Mouse (Mus musculus): Measurements from ENCODE around the gene Lpo. TPM values are rescaled to one million over a fixed set of nuclear protein-coding genes. Genes with fewer than 3 reads are reported as not detected.

Gene Lpo
- polyA plus RNA-seq (2017; shearing (Covaris generic)) = not detected

GRCm38 (mm10) chr11:87828239-87828900 lies at the start of gene Lpo:
TSS of gene Lpo (minus strand) at chr11:87828289.

GRCm38 (mm10) chr11:87875436-87875835 lies 47.3 kb upstream of the Lpo start, which contains the start of gene Epx:
TSS of gene Epx (minus strand) at chr11:87875536.

DNA sequence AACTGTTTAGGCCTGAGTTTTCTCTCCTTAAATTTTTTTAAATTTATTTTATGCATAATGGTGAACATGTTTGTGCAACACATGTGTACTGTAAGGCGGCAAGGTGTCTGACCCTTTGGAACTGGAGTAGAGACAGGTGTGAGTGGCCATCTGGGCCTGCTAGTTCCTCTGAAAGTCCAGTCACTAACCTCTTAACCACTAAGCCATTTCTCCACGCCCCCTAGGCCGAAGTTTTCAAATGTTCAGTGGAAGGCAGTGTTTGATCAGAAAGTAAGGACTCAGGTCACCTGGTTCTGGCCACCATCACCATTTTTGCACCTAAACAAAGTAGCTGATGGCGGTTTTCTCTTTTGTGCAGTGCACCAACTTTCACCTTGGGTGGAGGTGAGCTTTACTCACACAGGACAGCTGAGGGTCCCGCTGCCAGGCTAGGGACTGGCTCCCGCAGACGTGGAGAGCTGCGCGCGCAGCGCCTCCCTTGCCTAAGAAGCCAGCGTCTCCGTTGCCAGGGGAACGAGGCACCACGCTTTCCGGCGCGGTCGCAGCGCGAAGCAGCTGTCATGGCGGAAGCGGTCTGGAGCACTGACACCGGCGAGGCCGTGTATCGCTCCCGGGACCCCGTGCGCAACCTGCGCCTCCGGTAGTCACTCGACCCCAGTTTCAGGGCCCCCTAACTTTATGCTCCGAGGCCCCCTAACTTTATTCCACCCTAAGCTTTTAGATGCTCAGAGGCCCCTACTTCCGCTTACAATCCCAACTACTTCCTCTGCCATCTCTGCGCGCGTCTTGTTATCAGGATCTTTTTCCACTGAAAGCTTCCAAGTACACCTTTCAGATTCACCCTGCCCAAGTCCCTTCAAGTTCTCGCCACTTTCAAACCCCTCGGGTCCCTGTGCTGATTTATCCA lies 24.9 kb upstream of the Lpo start, which contains the start of gene Mks1:
Gene Mks1 (plus strand): TSS at position 526 of the 907 bp plus-strand sequence.

GRCm38 (mm10) chr11:87793460-87793859 lies 34.6 kb downstream of the Lpo start, which contains the start of gene Mpo:
TSS of gene Mpo (plus strand) at chr11:87793581.

DNA sequence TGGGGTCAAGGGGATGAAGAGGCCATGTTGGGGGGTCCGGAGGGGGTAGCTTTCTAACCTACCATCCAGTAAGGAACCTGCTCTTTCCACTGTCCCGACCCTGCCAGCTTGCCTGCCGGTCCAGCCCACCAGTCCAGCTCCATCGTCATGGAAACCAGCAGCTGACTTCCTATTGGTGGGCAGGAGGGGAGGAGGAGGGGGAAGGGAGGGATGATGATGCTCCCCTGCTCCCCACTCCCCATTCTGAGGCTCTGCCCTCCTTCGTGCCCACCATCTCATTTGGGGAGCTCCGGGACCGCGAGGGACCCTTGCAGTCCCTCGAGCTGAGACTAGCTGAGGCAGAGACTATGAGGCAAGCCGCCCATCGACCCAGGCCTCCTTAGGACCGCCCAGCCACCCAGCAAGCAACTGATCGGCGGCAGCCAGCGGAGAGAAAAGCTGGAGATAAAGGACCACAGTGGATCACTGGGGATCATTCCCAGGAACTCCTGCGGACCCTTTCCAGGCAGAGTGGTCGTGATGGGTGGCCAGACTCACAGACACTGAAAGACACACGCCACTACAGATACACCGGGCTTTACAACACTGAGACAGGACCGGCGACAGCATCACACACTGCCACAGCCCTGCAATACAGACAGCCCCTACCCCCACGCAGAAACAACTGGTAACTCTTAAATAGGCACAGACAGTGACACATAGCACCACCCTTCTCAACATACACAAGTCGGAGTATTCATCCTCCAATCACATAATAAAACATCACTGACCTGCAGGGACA lies 67.6 kb downstream of the Lpo start, which contains the start of gene Tspoap1:
Gene Tspoap1 (plus strand): TSS at position 241 of the 781 bp plus-strand sequence.

Other genes with a start within 250 kb of the Lpo start
- 28.4 TPM for gene Mtmr4, start 236.1 kb downstream of the Lpo start, polyA plus RNA-seq (2017; shearing (Covaris generic))
- 0.08 TPM for gene Hsf5, start 211.1 kb downstream of the Lpo start, polyA plus RNA-seq (2017; shearing (Covaris generic))
- 23.6 TPM for gene Rnf43, start 165.6 kb downstream of the Lpo start, polyA plus RNA-seq (2017; shearing (Covaris generic))
- 389 TPM for gene Supt4a, start 90.7 kb downstream of the Lpo start, polyA plus RNA-seq (2017; shearing (Covaris generic))
- 6.9 TPM for gene Tspoap1, start 67.7 kb downstream of the Lpo start, polyA plus RNA-seq (2017; shearing (Covaris generic))
- gene Mpo, start 34.7 kb downstream of the Lpo start, polyA plus RNA-seq (2017; shearing (Covaris generic)) = 0.35 TPM
- 15.3 TPM for gene Mks1, start 24.9 kb upstream of the Lpo start, polyA plus RNA-seq (2017; shearing (Covaris generic))
- not detected for gene Epx, start 47.2 kb upstream of the Lpo start, polyA plus RNA-seq (2017; shearing (Covaris generic))
- not detected for gene Olfr462, start 64.0 kb upstream of the Lpo start, polyA plus RNA-seq (2017; shearing (Covaris generic))
- not detected for gene Olfr463, start 69.1 kb upstream of the Lpo start, polyA plus RNA-seq (2017; shearing (Covaris generic))
- not detected for gene Olfr464, start 92.7 kb upstream of the Lpo start, polyA plus RNA-seq (2017; shearing (Covaris generic))
- 17.2 TPM for gene Dynll2, start 159.2 kb upstream of the Lpo start, polyA plus RNA-seq (2017; shearing (Covaris generic))
- 290 TPM for gene Srsf1, start 219.1 kb upstream of the Lpo start, polyA plus RNA-seq (2017; shearing (Covaris generic))
- 44.9 TPM for gene Vezf1, start 240.0 kb upstream of the Lpo start, polyA plus RNA-seq (2017; shearing (Covaris generic))